Mouse (Mus musculus) embryonic fibroblast, embryonic 13.5 days (primary cell): ENCODE measurements around the gene Snrpd2. TPM values are rescaled to one million over a fixed set of nuclear protein-coding genes. Genes with fewer than 3 reads are reported as not detected.

Source experiments
- H3K27ac ChIP-seq: 2 replicates; pipeline ENCODE4 v1.5.1; 2012; ENCODE audit warnings: low read length, control low read depth, inconsistent platforms; ENCODE audit not compliant: insufficient read depth
- H3K4me1 ChIP-seq: 2 replicates; pipeline ENCODE4 v1.6.1; 2011; ENCODE audit warnings: low read length; ENCODE audit not compliant: control insufficient read depth, insufficient read depth
- H3K4me3 ChIP-seq: 2 replicates; pipeline ENCODE4 v1.5.1; 2011; ENCODE audit warnings: mild to moderate bottlenecking, control low read depth, low read length; ENCODE audit not compliant: insufficient read depth
- CTCF ChIP-seq: IDR thresholded peaks from 2 replicates; pipeline ENCODE4 v1.5.1; 2011; ENCODE audit warnings: mild to moderate bottlenecking, control low read depth, low read length, moderate library complexity, borderline replicate concordance; ENCODE audit not compliant: insufficient read depth
- POLR2A ChIP-seq: IDR thresholded peaks from 2 replicates; pipeline ENCODE4 v1.6.1; 2011; ENCODE audit warnings: low read depth, mild to moderate bottlenecking, control low read depth, low read length, moderate library complexity
- polyA plus RNA-seq: library from polyadenylated mRNA; stranded (reverse); fragments of >200 nt; gene quantifications from 2 replicates; pipeline ENCODE4 v1.2.4, GENCODE M21; 2011; ENCODE audit warnings: low read depth; ENCODE audit not compliant: missing spikeins, insufficient read length

Snrpd2 gene
- polyA plus RNA-seq, 1 experiment = 71.3 TPM

- Histone ChIP-seq H3K4me3 (no peak overlapping the region), H3K4me1 (peaks cover 2% of the 10 kb centered on the region; the same call in 1 of the 2 replicates), H3K27ac (no peak overlapping the region)
- TF ChIP-seq CTCF (no peak), POLR2A (no peak)
Observed at GRCm38 (mm10) chr7:19184250-19184649, 34.7 kb downstream of the Snrpd2 start.

GRCm38 (mm10) chr7:19184758-19185157 is 35.2 kb downstream of the Snrpd2 start:
- Histone ChIP-seq H3K4me3 (no peak overlapping the region), H3K4me1 (peaks cover 2% of the 10 kb centered on the region; the same call in 1 of the 2 replicates), H3K27ac (no peak overlapping the region)
- no peak for TF ChIP-seq POLR2A
- no peak for TF ChIP-seq CTCF

GRCm38 (mm10) chr7:19194676-19195075 is 45.2 kb downstream of the Snrpd2 start:
- H3K27ac ChIP-seq = no peak overlapping the region
- TF ChIP-seq POLR2A (no peak), CTCF (peak; percentile 56; the same call in 1 of the 2 replicates)
- no peak overlapping the region for H3K4me3 ChIP-seq
- no peaks in the 10 kb centered on the region for H3K4me1 ChIP-seq

- TF ChIP-seq CTCF (0 out of 2 replicates have a peak, but pooled peaks have one; percentile 6), POLR2A (no peak)
Observed at GRCm38 (mm10) chr7:19196676-19197075, 47.2 kb downstream of the Snrpd2 start.

GRCm38 (mm10) chr7:19197985-19198384 is 48.5 kb downstream of the Snrpd2 start:
- TF ChIP-seq POLR2A = no peak
- TF ChIP-seq CTCF = peak; percentile 56; the same call in 1 of the 2 replicates

More at GRCm38 (mm10) chr7:19196676-19197075, 47.2 kb downstream of the Snrpd2 start:
- Histone ChIP-seq H3K4me3 (no peak overlapping the region), H3K4me1 (no peaks in the 10 kb centered on the region), H3K27ac (no peak overlapping the region)

GRCm38 (mm10) chr7:19201660-19202059 is 52.1 kb downstream of the Snrpd2 start:
- H3K27ac ChIP-seq = no peak overlapping the region

More at GRCm38 (mm10) chr7:19197985-19198384, 48.5 kb downstream of the Snrpd2 start:
- Histone ChIP-seq H3K4me1 (no peaks in the 10 kb centered on the region), H3K27ac (no peak overlapping the region), H3K4me3 (no peak overlapping the region)

GRCm38 (mm10) chr7:19202065-19202850 is 52.7 kb downstream of the Snrpd2 start:
- Histone ChIP-seq H3K27ac (no peak overlapping the region), H3K4me1 (no peaks in the 10 kb centered on the region), H3K4me3 (no peak overlapping the region)
- TF ChIP-seq POLR2A (no peak), CTCF (no peak)

More at GRCm38 (mm10) chr7:19201660-19202059, 52.1 kb downstream of the Snrpd2 start:
- H3K4me3 ChIP-seq = no peak overlapping the region
- H3K4me1 ChIP-seq = no peaks in the 10 kb centered on the region
- TF ChIP-seq CTCF (no peak), POLR2A (no peak)

Other genes with a start within 250 kb of the Snrpd2 start
- gene Ccdc61, start 239.3 kb upstream of the Snrpd2 start, polyA plus RNA-seq = 10.1 and 10.5 TPM in 2 replicates
- 0.23 and 0.30 TPM in 2 replicates for gene Nova2, start 223.8 kb upstream of the Snrpd2 start, polyA plus RNA-seq
- gene Nanos2, start 162.3 kb upstream of the Snrpd2 start, polyA plus RNA-seq = not detected in 2 replicates
- gene Mypop, start 158.5 kb upstream of the Snrpd2 start, polyA plus RNA-seq = 8.4 and 10.6 TPM in 2 replicates
- 13.2 and 15.6 TPM in 2 replicates for gene Irf2bp1, start 145.7 kb upstream of the Snrpd2 start, polyA plus RNA-seq
- not detected in 2 replicates for gene Foxa3, start 126.2 kb upstream of the Snrpd2 start, polyA plus RNA-seq
- gene Sympk, start 125.3 kb upstream of the Snrpd2 start, polyA plus RNA-seq = 72.6 and 78.3 TPM in 2 replicates
- gene Rsph6a, start 95.0 kb upstream of the Snrpd2 start, polyA plus RNA-seq = not detected in 2 replicates
- 39.0 and 47.0 TPM in 2 replicates for gene Dmwd, start 73.5 kb upstream of the Snrpd2 start, polyA plus RNA-seq
- gene Dmpk, start 65.9 kb upstream of the Snrpd2 start, polyA plus RNA-seq = 75.4 and 114 TPM in 2 replicates
- gene Six5, start 55.1 kb upstream of the Snrpd2 start, polyA plus RNA-seq = 7.4 and 11.4 TPM in 2 replicates
- gene Gm4969, start 31.4 kb upstream of the Snrpd2 start, polyA plus RNA-seq = not detected in 2 replicates
- 4.8 and 7.1 TPM in 2 replicates for gene Fbxo46, start 29.9 kb upstream of the Snrpd2 start, polyA plus RNA-seq
- gene Qpctl, start 431 bp upstream of the Snrpd2 start, polyA plus RNA-seq = 16.3 and 19.2 TPM in 2 replicates
- not detected in 2 replicates for gene Gipr, start 16.4 kb downstream of the Snrpd2 start, polyA plus RNA-seq
- 17.3 and 23.2 TPM in 2 replicates for gene Eml2, start 26.7 kb downstream of the Snrpd2 start, polyA plus RNA-seq
- 0.17 and 0.18 TPM in 2 replicates for gene Gpr4, start 62.8 kb downstream of the Snrpd2 start, polyA plus RNA-seq
- 21.8 and 24.4 TPM in 2 replicates for gene Opa3, start 78.6 kb downstream of the Snrpd2 start, polyA plus RNA-seq
- gene Vasp, start 122.1 kb downstream of the Snrpd2 start, polyA plus RNA-seq = 161 and 186 TPM in 2 replicates
- gene Ppm1n, start 130.3 kb downstream of the Snrpd2 start, polyA plus RNA-seq = not detected in 2 replicates
- gene Rtn2, start 132.9 kb downstream of the Snrpd2 start, polyA plus RNA-seq = 6.8 and 7.8 TPM in 2 replicates
- gene Fosb, start 160.3 kb downstream of the Snrpd2 start, polyA plus RNA-seq = 2.1 and 2.7 TPM in 2 replicates
- 44.9 and 52.2 TPM in 2 replicates for gene Ercc1, start 195.1 kb downstream of the Snrpd2 start, polyA plus RNA-seq
- 13.3 and 13.4 TPM in 2 replicates for gene Cd3eap, start 209.8 kb downstream of the Snrpd2 start, polyA plus RNA-seq
- 11.0 and 12.5 TPM in 2 replicates for gene Ppp1r13l, start 210.0 kb downstream of the Snrpd2 start, polyA plus RNA-seq
- gene Ercc2, start 232.3 kb downstream of the Snrpd2 start, polyA plus RNA-seq = 14.3 and 22.7 TPM in 2 replicates